Mouse (Mus musculus): ENCODE results near the gene Sgms2.

DNA sequence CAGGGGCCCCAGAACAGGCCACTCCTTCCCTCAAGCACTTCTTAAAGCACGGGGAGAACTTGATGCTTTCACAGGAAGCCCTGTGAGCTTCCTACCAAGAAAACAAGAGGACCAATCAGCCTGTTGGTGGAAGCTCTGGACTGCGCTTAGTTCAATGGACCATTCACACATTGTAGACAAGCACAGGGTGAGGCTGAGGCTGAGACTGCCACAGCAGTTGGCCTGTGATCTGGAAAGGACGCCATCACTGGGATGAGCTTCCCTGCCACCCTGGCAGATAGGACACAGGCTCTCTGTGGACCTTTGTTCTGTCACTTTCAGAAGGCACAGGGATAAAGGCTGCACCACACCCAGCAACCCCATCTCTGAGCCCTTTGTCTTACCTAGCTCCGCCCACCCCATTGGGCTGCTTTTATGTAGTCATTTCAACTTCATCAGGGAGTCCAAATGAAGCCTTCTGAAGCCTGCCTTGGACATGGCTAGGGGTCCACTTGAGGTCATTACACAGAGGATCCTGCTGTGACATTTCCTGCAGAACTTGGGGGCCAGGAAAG, 175.2 kb downstream of the Sgms2 start:
- no peak for TF ChIP-seq CTCF (IDR thresholded peaks at IDR 0.05)
- TF ChIP-seq POLR2A (IDR thresholded peaks at IDR 0.05; ENCODE audit: insufficient read depth, low read depth, low read length): no peak
- TF ChIP-seq EP300 (IDR thresholded peaks at IDR 0.05; ENCODE audit: insufficient read depth, low read depth, low read length): no peak

All from heart, adult 2 months (tissue).